Mouse (Mus musculus) fibroblast of lung, adult 2 months (primary cell): ENCODE data around the gene Ttll6.

Source experiments
- DNase-seq: peaks from one replicate; pipeline ENCODE4 v3.0.0-alpha.2; 2011; ENCODE audit warnings: low read depth

Gene Ttll6

GRCm38 (mm10) chr11:96194961-96195640 is 61.5 kb downstream of the Ttll6 start:
- DNase-seq, result no peak

GRCm38 (mm10) chr11:96195769-96196280 is 62.2 kb downstream of the Ttll6 start:
- DNase-seq, result no peak

- DNase-seq, result no peak
Observed at GRCm38 (mm10) chr11:96198642-96199041, 65.1 kb downstream of the Ttll6 start.

GRCm38 (mm10) chr11:96199181-96200086 is 65.8 kb downstream of the Ttll6 start:
- DNase-seq, result no peak

- DNase-seq, result no peak
Observed at GRCm38 (mm10) chr11:96200183-96200655, 66.6 kb downstream of the Ttll6 start.

- DNase-seq, result no peak
Observed at GRCm38 (mm10) chr11:96201741-96202140, 68.2 kb downstream of the Ttll6 start.

GRCm38 (mm10) chr11:96202401-96203081 is 69.0 kb downstream of the Ttll6 start:
- no peak for DNase-seq

- no peak for DNase-seq
Observed at GRCm38 (mm10) chr11:96203182-96203788, 69.7 kb downstream of the Ttll6 start.

- DNase-seq, result no peak
Observed at GRCm38 (mm10) chr11:96203789-96204186, 70.2 kb downstream of the Ttll6 start.

- no peak for DNase-seq
Observed at GRCm38 (mm10) chr11:96204351-96204750, 70.8 kb downstream of the Ttll6 start.

- no peak for DNase-seq
Observed at GRCm38 (mm10) chr11:96205426-96206131, 72.0 kb downstream of the Ttll6 start.
